Mouse (Mus musculus) stomach, embryonic 15.5 days (tissue): ENCODE data around the gene Kdm4a. TPM values are rescaled to one million over a fixed set of nuclear protein-coding genes. Genes with fewer than 3 reads are reported as not detected.

Experiments
- ATAC-seq: fragments of 200-750 bp; cut with Nextera tagmentation; 2 replicates; pipeline ENCODE4 v1.8.0; 2017; ENCODE audit warnings: low read depth, moderate number of reproducible peaks, moderate TSS enrichment; ENCODE audit not compliant: insufficient read depth, low FRiP score
- H3K27ac ChIP-seq: fragments of 300-500 bp; sonication (generic); 2 replicates; pipeline ENCODE4 v1.5.1; 2015; ENCODE audit warnings: mild to moderate bottlenecking, inconsistent platforms
- H3K27me3 ChIP-seq: fragments of 300-500 bp; sonication (generic); replicated peaks from 2 replicates; pipeline ENCODE4 v1.6.1; 2015; ENCODE audit warnings: inconsistent platforms
- H3K36me3 ChIP-seq: fragments of 300-500 bp; sonication (generic); 2 replicates; pipeline ENCODE4 v1.6.1; 2015; ENCODE audit warnings: inconsistent platforms
- H3K4me1 ChIP-seq: fragments of 300-500 bp; sonication (generic); 2 replicates; pipeline ENCODE4 v1.6.1; 2015; ENCODE audit warnings: inconsistent platforms
- H3K4me2 ChIP-seq: fragments of 300-500 bp; sonication (generic); 2 replicates; pipeline ENCODE4 v1.6.1; 2015; ENCODE audit warnings: mild to moderate bottlenecking, inconsistent platforms
- H3K4me3 ChIP-seq: fragments of 300-500 bp; sonication (generic); replicated peaks from 2 replicates; pipeline ENCODE4 v1.5.1; 2015; ENCODE audit warnings: inconsistent platforms
- H3K9ac ChIP-seq: fragments of 300-500 bp; sonication (generic); 2 replicates; pipeline ENCODE4 v1.6.1; 2015; ENCODE audit warnings: inconsistent platforms
- H3K9me3 ChIP-seq: fragments of 300-500 bp; sonication (generic); 2 replicates; pipeline ENCODE4 v1.6.1; 2016; ENCODE audit warnings: inconsistent platforms
- WGBS: fragments of 180-500 bp; shearing (Covaris S2); methylation state at CpG from one replicate; pipeline ENCODE4 v1.1.7; 2015; 5-methylcytosine and 5-hydroxymethylcytosine counted together
- polyA plus RNA-seq: library from polyadenylated mRNA; unstranded; fragments of >200 nt; fragmentation: Nextera tagmentation; extraction: Ambion mirVana; gene quantifications from 2 replicates; pipeline ENCODE4 v1.2.1, GENCODE M21; 2015

Kdm4a gene
- polyA plus RNA-seq, 1 experiment from 2014 or later: 30.8 TPM

GRCm38 (mm10) chr4:118199093-118199492, 19.2 kb upstream of the Kdm4a start:
- Histone ChIP-seq H3K4me1 (no peaks in the 10 kb centered on the region), H3K27me3 (no peaks in the 10 kb centered on the region), H3K9ac (no peak overlapping the region), H3K4me3 (no peak overlapping the region), H3K36me3 (no peaks in the 10 kb centered on the region), H3K4me2 (no peak overlapping the region), H3K27ac (no peak overlapping the region), H3K9me3 (no peaks in the 10 kb centered on the region)
- WGBS: 77% methylated on average over 2 of the region's 2 CpGs
- peak; percentile 56; the same call in 1 of the 2 replicates for ATAC-seq

- WGBS: 56% methylated on average over 3 of the region's 3 CpGs
- Histone ChIP-seq H3K4me1 (no peaks in the 10 kb centered on the region), H3K9me3 (no peaks in the 10 kb centered on the region), H3K9ac (no peak overlapping the region), H3K4me2 (no peak overlapping the region), H3K27ac (no peak overlapping the region), H3K4me3 (no peak overlapping the region), H3K36me3 (no peaks in the 10 kb centered on the region), H3K27me3 (no peaks in the 10 kb centered on the region)
- no peak; the same call in 1 of the 2 replicates for ATAC-seq
Observed at GRCm38 (mm10) chr4:118198606-118199005, 18.8 kb upstream of the Kdm4a start.

- 79% methylated on average over 10 of the region's 10 CpGs for WGBS
- Histone ChIP-seq H3K27ac (no peak overlapping the region), H3K4me3 (no peak overlapping the region), H3K27me3 (no peaks in the 10 kb centered on the region), H3K36me3 (no peaks in the 10 kb centered on the region), H3K4me2 (no peak overlapping the region), H3K9ac (no peak overlapping the region), H3K4me1 (no peaks in the 10 kb centered on the region), H3K9me3 (no peaks in the 10 kb centered on the region)
- ATAC-seq: no peak
Observed at GRCm38 (mm10) chr4:118196185-118196584, 16.3 kb upstream of the Kdm4a start.

- H3K4me1 ChIP-seq: peaks cover 12% of the 10 kb centered on the region
- peaks cover 14% of the 10 kb centered on the region for H3K36me3 ChIP-seq
- H3K4me2 ChIP-seq: peak overlapping the region; percentile 81
- no peaks in the 10 kb centered on the region for H3K27me3 ChIP-seq
- ATAC-seq: no peak
- H3K4me3 ChIP-seq: peak overlapping the region; percentile 83
- H3K27ac ChIP-seq: peak overlapping the region; percentile 98
- 12% methylated on average over 17 of the region's 17 CpGs for WGBS
- H3K9me3 ChIP-seq: no peaks in the 10 kb centered on the region
- H3K9ac ChIP-seq: peak overlapping the region; percentile 42
Observed at GRCm38 (mm10) chr4:118180301-118181080, 648 bp upstream of the Kdm4a start.

GRCm38 (mm10) chr4:118178952-118179466, 834 bp downstream of the Kdm4a start:
- peaks cover 28% of the 10 kb centered on the region for H3K36me3 ChIP-seq
- ATAC-seq: no peak
- WGBS: under 1% methylated on average over 12 of the region's 12 CpGs
- peak overlapping the region; percentile 98 for H3K27ac ChIP-seq
- H3K9ac ChIP-seq: peak overlapping the region; percentile 78
- peak overlapping the region; percentile 83 for H3K4me3 ChIP-seq
- H3K27me3 ChIP-seq: no peaks in the 10 kb centered on the region
- peaks cover 12% of the 10 kb centered on the region for H3K4me1 ChIP-seq
- H3K9me3 ChIP-seq: no peaks in the 10 kb centered on the region
- peak overlapping the region; percentile 70 for H3K4me2 ChIP-seq

GRCm38 (mm10) chr4:118172461-118172860, 7.4 kb downstream of the Kdm4a start:
- Histone ChIP-seq H3K27me3 (no peaks in the 10 kb centered on the region), H3K9me3 (no peaks in the 10 kb centered on the region), H3K36me3 (peaks cover 82% of the 10 kb centered on the region), H3K27ac (no peak overlapping the region), H3K4me3 (no peak overlapping the region), H3K4me1 (no peaks in the 10 kb centered on the region), H3K9ac (no peak overlapping the region), H3K4me2 (no peak overlapping the region)
- 93% methylated on average over 12 of the region's 12 CpGs for WGBS
- no peak for ATAC-seq

GRCm38 (mm10) chr4:118171006-118171405, 8.8 kb downstream of the Kdm4a start:
- Histone ChIP-seq H3K9me3 (no peaks in the 10 kb centered on the region), H3K27ac (no peak overlapping the region), H3K27me3 (no peaks in the 10 kb centered on the region), H3K4me3 (no peak overlapping the region), H3K4me1 (no peaks in the 10 kb centered on the region), H3K4me2 (no peak overlapping the region), H3K36me3 (peaks cover 87% of the 10 kb centered on the region), H3K9ac (no peak overlapping the region)
- ATAC-seq: no peak
- 86% methylated on average over 9 of the region's 9 CpGs for WGBS

GRCm38 (mm10) chr4:118162123-118162522, 17.7 kb downstream of the Kdm4a start:
- H3K9me3 ChIP-seq: no peaks in the 10 kb centered on the region
- no peaks in the 10 kb centered on the region for H3K4me1 ChIP-seq
- no peak for ATAC-seq
- H3K4me2 ChIP-seq: no peak overlapping the region
- no peak overlapping the region for H3K27ac ChIP-seq
- no peak overlapping the region for H3K9ac ChIP-seq
- H3K36me3 ChIP-seq: peaks cover 88% of the 10 kb centered on the region
- no peaks in the 10 kb centered on the region for H3K27me3 ChIP-seq
- no peak overlapping the region for H3K4me3 ChIP-seq
- 94% methylated on average over 12 of the region's 12 CpGs for WGBS

- no peak overlapping the region for H3K27ac ChIP-seq
- no peak overlapping the region for H3K4me3 ChIP-seq
- WGBS: 94% methylated on average over 3 of the region's 3 CpGs
- H3K9ac ChIP-seq: no peak overlapping the region
- no peaks in the 10 kb centered on the region for H3K4me1 ChIP-seq
- H3K4me2 ChIP-seq: no peak overlapping the region
- H3K36me3 ChIP-seq: peaks cover 77% of the 10 kb centered on the region
- H3K9me3 ChIP-seq: no peaks in the 10 kb centered on the region
- ATAC-seq: no peak
- no peaks in the 10 kb centered on the region for H3K27me3 ChIP-seq
Observed at GRCm38 (mm10) chr4:118157666-118158065, 22.2 kb downstream of the Kdm4a start.

- no peak overlapping the region for H3K9ac ChIP-seq
- H3K36me3 ChIP-seq: peaks cover 75% of the 10 kb centered on the region
- ATAC-seq: no peak
- no peak overlapping the region for H3K4me2 ChIP-seq
- WGBS: 88% methylated on average over 15 of the region's 15 CpGs
- H3K27me3 ChIP-seq: no peaks in the 10 kb centered on the region
- H3K9me3 ChIP-seq: no peaks in the 10 kb centered on the region
- H3K27ac ChIP-seq: no peak overlapping the region
- H3K4me3 ChIP-seq: no peak overlapping the region
- no peaks in the 10 kb centered on the region for H3K4me1 ChIP-seq
Observed at GRCm38 (mm10) chr4:118156559-118156958, 23.3 kb downstream of the Kdm4a start.

GRCm38 (mm10) chr4:118154889-118155288, 25.0 kb downstream of the Kdm4a start:
- Histone ChIP-seq H3K4me1 (no peaks in the 10 kb centered on the region), H3K4me2 (no peak overlapping the region), H3K27me3 (no peaks in the 10 kb centered on the region), H3K9me3 (no peaks in the 10 kb centered on the region), H3K36me3 (peaks cover 72% of the 10 kb centered on the region), H3K4me3 (no peak overlapping the region), H3K27ac (no peak overlapping the region), H3K9ac (no peak overlapping the region)
- no peak for ATAC-seq
- 90% methylated on average over 5 of the region's 5 CpGs for WGBS

GRCm38 (mm10) chr4:118152020-118152785, 27.6 kb downstream of the Kdm4a start:
- no peaks in the 10 kb centered on the region for H3K4me1 ChIP-seq
- H3K9ac ChIP-seq: no peak overlapping the region
- no peak for ATAC-seq
- H3K27ac ChIP-seq: no peak overlapping the region
- H3K4me2 ChIP-seq: no peak overlapping the region
- H3K27me3 ChIP-seq: no peaks in the 10 kb centered on the region
- H3K4me3 ChIP-seq: no peak overlapping the region
- H3K9me3 ChIP-seq: no peaks in the 10 kb centered on the region
- H3K36me3 ChIP-seq: peaks cover 74% of the 10 kb centered on the region
- WGBS: 93% methylated on average over 17 of the region's 17 CpGs
